Mouse (Mus musculus): ENCODE data around the gene Ddrgk1. TPM values are rescaled to one million over a fixed set of nuclear protein-coding genes. Genes with fewer than 3 reads are reported as not detected.

Gene Ddrgk1
- polyA plus RNA-seq, 1 experiment from 2014 or later = 41.3 TPM

DNA sequence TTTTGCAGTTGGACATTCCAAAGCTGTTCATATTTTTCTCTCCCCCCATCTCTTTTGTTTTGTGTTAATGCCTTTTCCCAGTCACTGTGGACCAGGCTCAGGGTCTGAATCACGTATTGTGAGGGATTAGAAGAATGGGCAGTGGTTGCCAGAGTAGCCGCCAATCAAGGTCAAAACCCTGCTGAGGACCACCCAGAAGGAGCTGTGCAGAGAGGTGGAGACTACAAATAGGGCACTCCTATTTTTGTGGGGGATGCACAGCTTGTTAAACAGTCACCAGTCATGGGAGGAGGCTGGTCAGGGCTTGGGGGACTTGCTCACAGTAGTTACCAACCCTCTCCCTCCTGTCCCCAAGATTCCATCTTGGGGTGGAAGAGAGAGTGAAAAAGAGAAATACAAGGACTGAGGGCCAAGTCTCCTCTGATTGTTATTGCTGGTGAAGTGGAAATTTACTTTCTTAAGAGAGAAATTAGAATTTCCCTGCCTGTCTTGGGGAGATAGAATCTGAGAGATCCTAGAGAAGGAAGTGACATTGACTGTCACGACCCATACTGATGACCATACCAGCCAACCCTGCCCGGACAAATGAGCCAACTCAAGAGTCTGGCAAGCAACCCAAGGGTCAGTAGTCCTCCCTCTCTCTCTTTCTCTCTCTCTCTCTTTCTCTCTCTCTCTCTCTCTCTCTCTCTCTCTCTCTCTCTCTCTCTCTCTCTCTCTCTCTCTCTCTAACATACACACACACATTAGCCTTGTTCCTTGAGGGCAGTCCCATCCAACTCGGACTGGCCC, 31.4 kb downstream of the Ddrgk1 start:
- no peak overlapping the region for H3K4me3 ChIP-seq (ENCODE audit: low read depth, low read length)
- H3K27me3 ChIP-seq (ENCODE audit: control insufficient read depth, insufficient read depth, low read length) = peaks cover 52% of the 10 kb centered on the region
- no peaks in the 10 kb centered on the region for H3K9me3 ChIP-seq (replicated peaks; ENCODE audit: control insufficient read depth, low read length)
- peaks cover 21% of the 10 kb centered on the region for H3K4me1 ChIP-seq (ENCODE audit: control insufficient read depth, insufficient read depth, low read length)
- no peak overlapping the region for H3K27ac ChIP-seq (ENCODE audit: low read depth, low read length)
- H3K4me2 ChIP-seq = no peak overlapping the region
- no peak for ATAC-seq (replicated peaks; ENCODE audit: insufficient number of reproducible peaks, low FRiP score, low TSS enrichment)
- 53% methylated on average over 5 of the region's 5 CpGs for WGBS (ENCODE audit: insufficient replicate concordance)
- H3K36me3 ChIP-seq (ENCODE audit: control insufficient read depth, insufficient read depth, low read length) = no peaks in the 10 kb centered on the region
- H3K9ac ChIP-seq (ENCODE audit: low read depth, low read length) = no peak overlapping the region

DNA sequence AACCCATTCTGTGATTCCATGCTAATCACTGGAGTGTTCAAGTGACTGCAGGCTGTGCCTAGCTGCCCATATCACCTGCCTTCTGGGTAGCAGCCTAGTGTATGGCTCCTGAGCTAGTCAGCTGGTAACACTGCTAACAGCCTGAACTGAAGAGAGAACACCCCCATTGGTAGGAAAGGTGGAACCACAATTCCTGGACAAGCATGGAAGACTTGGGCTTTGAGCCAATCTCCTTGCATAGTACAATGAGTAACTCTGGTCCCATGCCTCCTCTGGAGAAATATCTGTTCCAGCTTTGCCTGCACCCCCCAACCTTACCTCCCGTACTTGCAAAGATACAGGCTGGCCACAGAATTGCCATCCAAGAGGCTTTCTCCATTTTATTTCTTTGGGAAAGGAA, 32.0 kb downstream of the Ddrgk1 start:
- H3K36me3 ChIP-seq (ENCODE audit: control insufficient read depth, insufficient read depth, low read length) = no peaks in the 10 kb centered on the region
- H3K9me3 ChIP-seq (replicated peaks; ENCODE audit: control insufficient read depth, low read length) = no peaks in the 10 kb centered on the region
- H3K27me3 ChIP-seq (ENCODE audit: control insufficient read depth, insufficient read depth, low read length) = peaks cover 45% of the 10 kb centered on the region
- peaks cover 21% of the 10 kb centered on the region for H3K4me1 ChIP-seq (ENCODE audit: control insufficient read depth, insufficient read depth, low read length)
- H3K27ac ChIP-seq (ENCODE audit: low read depth, low read length) = no peak overlapping the region
- no peak overlapping the region for H3K4me3 ChIP-seq (ENCODE audit: low read depth, low read length)
- ATAC-seq (replicated peaks; ENCODE audit: insufficient number of reproducible peaks, low FRiP score, low TSS enrichment) = no peak
- H3K4me2 ChIP-seq = no peak overlapping the region
- 87% methylated on average over 1 of the region's 1 CpGs for WGBS (ENCODE audit: insufficient replicate concordance)
- H3K9ac ChIP-seq (ENCODE audit: low read depth, low read length) = no peak overlapping the region

- Histone ChIP-seq H3K36me3 (ENCODE audit: control insufficient read depth, insufficient read depth, low read length) (peaks cover 5% of the 10 kb centered on the region), H3K27me3 (ENCODE audit: control insufficient read depth, insufficient read depth, low read length) (peaks cover 19% of the 10 kb centered on the region), H3K4me1 (ENCODE audit: control insufficient read depth, insufficient read depth, low read length) (peaks cover 10% of the 10 kb centered on the region; the same call in 1 of the 2 replicates), H3K9ac (ENCODE audit: low read depth, low read length) (peak within 1 kb of the TSS; percentile 88), H3K4me3 (ENCODE audit: low read depth, low read length) (peak within 1 kb of the TSS; percentile 94), H3K9me3 (replicated peaks; ENCODE audit: control insufficient read depth, low read length) (no peaks in the 10 kb centered on the region), H3K27ac (ENCODE audit: low read depth, low read length) (peak within 1 kb of the TSS; percentile 62), H3K4me2 (peak within 1 kb of the TSS; percentile 76)
- under 1% methylated on average over 23 of the region's 25 CpGs for WGBS (ENCODE audit: insufficient replicate concordance)
- ATAC-seq (replicated peaks; ENCODE audit: insufficient number of reproducible peaks, low FRiP score, low TSS enrichment) = peak; percentile 79; the same call in 1 of the 2 replicates
Observed at GRCm38 (mm10) chr2:130629839-130630203, 34.6 kb downstream of the Ddrgk1 start, which contains the start of the genes Fastkd5 and Ubox5. Gene Fastkd5, minus strand, starts transcription at chr2:130630027. Gene Ubox5, minus strand, starts transcription at chr2:130630038.

- ATAC-seq (replicated peaks; ENCODE audit: insufficient number of reproducible peaks, low FRiP score, low TSS enrichment) = peak; percentile 27; the same call in 1 of the 2 replicates
- H3K27me3 ChIP-seq (ENCODE audit: control insufficient read depth, insufficient read depth, low read length) = peaks cover 14% of the 10 kb centered on the region
- H3K27ac ChIP-seq (ENCODE audit: low read depth, low read length) = peak overlapping the region; percentile 62
- H3K4me3 ChIP-seq (ENCODE audit: low read depth, low read length) = peak overlapping the region; percentile 94
- H3K9ac ChIP-seq (ENCODE audit: low read depth, low read length) = peak overlapping the region; percentile 88
- peaks cover 5% of the 10 kb centered on the region; the same call in 1 of the 2 replicates for H3K4me1 ChIP-seq (ENCODE audit: control insufficient read depth, insufficient read depth, low read length)
- H3K36me3 ChIP-seq (ENCODE audit: control insufficient read depth, insufficient read depth, low read length) = peaks cover 5% of the 10 kb centered on the region
- WGBS (ENCODE audit: insufficient replicate concordance) = 2% methylated on average over 37 of the region's 37 CpGs
- no peaks in the 10 kb centered on the region for H3K9me3 ChIP-seq (replicated peaks; ENCODE audit: control insufficient read depth, low read length)
- H3K4me2 ChIP-seq = peak overlapping the region; percentile 76
Observed at GRCm38 (mm10) chr2:130629080-130629838, 35.2 kb downstream of the Ddrgk1 start.

DNA sequence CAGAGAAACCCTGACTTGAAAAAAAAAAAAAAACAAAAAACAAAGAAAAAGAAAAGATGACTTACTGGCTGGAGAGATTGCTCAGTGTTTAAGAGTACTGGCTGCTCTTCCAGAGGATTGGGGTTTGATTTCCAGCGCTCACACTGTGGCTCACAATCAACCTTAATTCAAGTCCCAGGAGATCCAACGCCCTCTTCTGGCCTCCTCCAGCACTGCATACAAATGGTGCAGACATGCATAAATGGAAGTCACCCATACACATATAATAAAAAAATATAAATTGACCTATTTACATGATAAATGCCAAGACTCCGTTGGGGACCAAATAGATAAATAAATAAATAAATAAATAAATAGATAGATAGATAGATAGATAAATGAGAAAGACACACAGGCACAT, 36.0 kb downstream of the Ddrgk1 start:
- peaks cover 3% of the 10 kb centered on the region; the same call in 1 of the 2 replicates for H3K4me1 ChIP-seq (ENCODE audit: control insufficient read depth, insufficient read depth, low read length)
- H3K9ac ChIP-seq (ENCODE audit: low read depth, low read length) = no peak overlapping the region
- peaks cover 6% of the 10 kb centered on the region for H3K27me3 ChIP-seq (ENCODE audit: control insufficient read depth, insufficient read depth, low read length)
- peaks cover 5% of the 10 kb centered on the region for H3K36me3 ChIP-seq (ENCODE audit: control insufficient read depth, insufficient read depth, low read length)
- ATAC-seq (replicated peaks; ENCODE audit: insufficient number of reproducible peaks, low FRiP score, low TSS enrichment) = no peak
- peak overlapping the region; percentile 76 for H3K4me2 ChIP-seq
- WGBS (ENCODE audit: insufficient replicate concordance) = 53% methylated on average over 3 of the region's 3 CpGs
- no peak overlapping the region for H3K27ac ChIP-seq (ENCODE audit: low read depth, low read length)
- no peaks in the 10 kb centered on the region for H3K9me3 ChIP-seq (replicated peaks; ENCODE audit: control insufficient read depth, low read length)
- H3K4me3 ChIP-seq (ENCODE audit: low read depth, low read length) = no peak overlapping the region

- Histone ChIP-seq H3K4me2 (no peak overlapping the region), H3K36me3 (ENCODE audit: control insufficient read depth, insufficient read depth, low read length) (peaks cover 26% of the 10 kb centered on the region), H3K4me1 (ENCODE audit: control insufficient read depth, insufficient read depth, low read length) (no peaks in the 10 kb centered on the region), H3K9me3 (replicated peaks; ENCODE audit: control insufficient read depth, low read length) (no peaks in the 10 kb centered on the region), H3K9ac (ENCODE audit: low read depth, low read length) (no peak overlapping the region), H3K27me3 (ENCODE audit: control insufficient read depth, insufficient read depth, low read length) (no peaks in the 10 kb centered on the region), H3K4me3 (ENCODE audit: low read depth, low read length) (no peak overlapping the region), H3K27ac (ENCODE audit: low read depth, low read length) (no peak overlapping the region)
- ATAC-seq (replicated peaks; ENCODE audit: insufficient number of reproducible peaks, low FRiP score, low TSS enrichment) = no peak
- WGBS (ENCODE audit: insufficient replicate concordance) = 90% methylated on average over 7 of the region's 7 CpGs
Observed at GRCm38 (mm10) chr2:130618972-130619371, 45.5 kb downstream of the Ddrgk1 start.

GRCm38 (mm10) chr2:130613091-130613490, 51.4 kb downstream of the Ddrgk1 start:
- 57% methylated on average over 3 of the region's 3 CpGs for WGBS (ENCODE audit: insufficient replicate concordance)
- Histone ChIP-seq H3K4me3 (ENCODE audit: low read depth, low read length) (no peak overlapping the region), H3K9me3 (replicated peaks; ENCODE audit: control insufficient read depth, low read length) (no peaks in the 10 kb centered on the region), H3K4me1 (ENCODE audit: control insufficient read depth, insufficient read depth, low read length) (no peaks in the 10 kb centered on the region), H3K27me3 (ENCODE audit: control insufficient read depth, insufficient read depth, low read length) (no peaks in the 10 kb centered on the region), H3K4me2 (no peak overlapping the region), H3K27ac (ENCODE audit: low read depth, low read length) (no peak overlapping the region), H3K9ac (ENCODE audit: low read depth, low read length) (no peak overlapping the region), H3K36me3 (ENCODE audit: control insufficient read depth, insufficient read depth, low read length) (peaks cover 23% of the 10 kb centered on the region)
- ATAC-seq (replicated peaks; ENCODE audit: insufficient number of reproducible peaks, low FRiP score, low TSS enrichment) = no peak

Data from heart, embryonic 11.5 days (tissue).